Mouse (Mus musculus) frontal cortex, postnatal 36 days (tissue): ENCODE measurements around the gene Plekhj1.
A peak's percentile ranks its signal among the peaks of the same experiment; 100 is the strongest.

Source experiments
- DNase-seq, 2 experiments: peaks; one replicate each; pipeline ENCODE4 v3.0.0; 2022; ENCODE audit warnings: low spot score in 2 of 2

Plekhj1 gene

DNA sequence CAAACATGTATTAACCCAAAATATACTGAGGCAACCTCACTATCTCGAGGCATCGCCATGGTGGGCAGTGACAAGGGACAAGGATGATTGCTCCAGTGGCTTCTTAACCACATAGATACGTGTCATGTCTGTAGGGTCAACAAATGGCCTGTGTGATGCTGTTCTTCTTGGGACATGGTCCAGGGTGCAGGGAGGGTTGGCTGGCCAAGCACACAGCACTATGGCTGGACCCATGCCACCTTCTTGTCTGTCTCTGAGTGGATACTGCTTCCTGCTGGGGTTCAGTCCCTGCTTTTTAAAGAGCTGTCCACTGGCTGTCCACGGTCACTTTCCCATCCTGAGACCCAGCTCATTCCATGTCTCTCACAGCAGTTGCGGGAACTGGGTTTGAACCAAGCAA is 21.3 kb downstream of the Plekhj1 start:
- DNase-seq = no peak

DNA sequence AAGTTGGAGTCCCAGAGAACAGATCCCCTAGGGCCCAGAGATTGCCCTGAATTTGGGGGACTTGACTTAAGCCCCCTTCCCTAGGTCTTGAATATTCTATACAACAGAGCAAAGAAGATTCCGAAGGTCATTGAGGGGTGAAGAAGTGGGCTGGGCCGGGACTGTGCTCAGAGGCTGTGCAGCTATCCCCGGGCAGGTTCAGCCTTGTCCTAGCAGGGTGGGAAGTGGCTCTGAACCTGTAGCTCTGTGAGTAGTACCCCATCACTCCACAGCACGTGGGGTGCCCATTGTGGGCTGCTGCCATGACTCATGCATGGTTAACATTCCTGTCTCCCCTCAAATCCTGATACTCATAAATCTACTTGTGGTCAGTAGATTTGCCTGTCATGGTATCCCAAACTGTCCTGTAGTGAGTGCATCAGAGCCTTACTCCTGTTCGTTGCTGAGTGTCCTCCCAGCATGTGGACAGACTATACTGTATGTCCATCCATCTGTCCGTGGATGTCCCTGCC is 22.0 kb downstream of the Plekhj1 start:
- no peak for DNase-seq

DNA sequence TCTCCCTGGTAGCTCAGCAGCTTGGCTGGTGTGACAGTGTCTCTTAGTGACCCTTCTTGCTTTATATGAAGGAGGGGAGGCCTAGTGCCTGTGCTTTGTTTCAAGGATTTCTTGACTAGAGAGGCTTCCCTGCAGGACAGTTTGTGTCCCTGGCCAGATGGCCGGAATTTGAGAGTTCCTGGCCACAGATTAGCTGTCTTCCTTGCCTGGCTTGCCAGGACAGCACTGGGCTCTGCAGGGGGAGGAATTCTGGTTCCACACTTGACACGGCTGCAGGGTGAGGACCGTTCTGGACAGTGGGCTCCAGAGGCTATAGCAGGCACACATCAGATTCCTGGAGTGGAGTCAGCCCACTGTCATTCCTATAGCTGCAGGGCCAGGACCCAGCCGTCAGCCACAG is 22.7 kb downstream of the Plekhj1 start:
- DNase-seq = no peak

DNA sequence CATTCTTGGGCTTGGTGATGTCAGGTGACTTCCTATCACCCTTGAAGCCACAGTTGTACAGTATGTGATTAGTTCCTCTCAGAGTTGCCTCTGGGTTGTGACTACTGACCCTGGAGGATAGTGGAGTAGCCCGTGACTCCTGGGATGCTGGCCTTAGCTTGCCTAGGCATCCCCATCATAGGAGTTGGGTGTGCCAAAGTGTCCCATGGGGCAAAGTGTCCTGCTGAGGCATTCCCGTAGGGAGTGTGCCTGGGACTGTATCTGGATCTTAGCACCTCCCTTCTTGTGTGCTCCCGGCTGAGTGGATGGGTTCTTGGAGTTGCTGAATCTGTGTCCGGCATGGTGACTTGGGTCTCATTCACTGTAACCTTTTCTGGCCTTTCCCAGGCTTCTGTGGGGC is 23.4 kb downstream of the Plekhj1 start:
- no peak for DNase-seq

DNA sequence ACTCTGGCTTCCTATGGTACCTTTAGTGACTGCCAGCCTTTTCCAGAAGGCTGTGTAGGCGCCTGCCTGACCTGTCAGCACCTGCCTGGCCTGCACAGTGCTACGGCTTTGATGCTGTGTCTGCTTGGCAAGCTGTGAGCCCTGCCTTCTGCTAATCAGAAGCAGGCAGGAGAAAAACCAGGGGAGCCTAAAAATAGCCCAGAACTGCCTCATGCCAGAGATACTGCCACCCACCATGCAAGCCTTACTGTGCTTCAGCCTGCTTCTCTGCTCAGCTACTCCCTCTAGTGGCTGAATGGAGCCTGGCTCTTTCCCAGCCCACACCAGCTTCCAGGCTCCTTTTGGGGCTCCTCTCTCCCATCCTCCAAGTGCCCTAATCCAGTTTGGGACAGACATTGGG is 23.9 kb downstream of the Plekhj1 start:
- DNase-seq = peak; percentile 90 to 94

DNA sequence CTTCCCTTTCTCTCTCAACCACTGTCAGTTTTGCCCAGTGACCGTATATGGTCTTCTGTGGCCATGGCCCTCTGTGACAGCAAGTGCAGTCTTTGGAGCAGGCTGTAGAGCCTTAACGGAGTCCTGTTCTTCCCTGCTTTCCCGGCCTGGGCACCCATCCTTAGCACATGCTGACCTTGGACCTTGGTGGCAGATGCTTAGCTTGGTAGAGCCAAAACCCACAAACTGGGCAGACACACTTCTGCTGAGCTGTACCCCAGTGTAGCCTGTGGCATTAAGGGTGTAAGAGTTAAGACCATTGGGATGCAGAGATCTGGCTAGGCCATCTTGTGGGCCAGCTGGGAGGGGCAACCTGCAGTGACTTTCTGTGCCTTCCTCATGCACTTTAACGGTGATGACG is 24.6 kb downstream of the Plekhj1 start:
- no peak for DNase-seq

DNA sequence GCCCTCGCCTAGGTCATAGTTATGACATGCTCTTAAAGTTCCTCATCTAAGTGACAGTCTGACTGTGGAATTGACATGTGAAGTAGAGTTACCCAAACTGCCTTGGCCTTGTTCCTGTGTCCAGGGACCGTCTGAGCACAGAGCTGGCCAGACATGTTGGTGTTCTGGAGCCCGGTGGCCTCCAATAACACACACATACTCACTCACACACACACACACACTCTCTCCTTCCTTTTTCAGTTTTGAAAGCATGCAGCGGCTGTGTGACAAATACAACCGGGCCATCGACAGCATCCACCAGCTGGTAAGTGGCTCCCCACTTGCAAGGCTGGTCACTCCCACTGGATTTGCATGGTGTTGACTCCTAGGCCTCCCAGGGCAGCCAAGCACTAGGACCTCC is 30.1 kb downstream of the Plekhj1 start:
- DNase-seq = no peak

DNA sequence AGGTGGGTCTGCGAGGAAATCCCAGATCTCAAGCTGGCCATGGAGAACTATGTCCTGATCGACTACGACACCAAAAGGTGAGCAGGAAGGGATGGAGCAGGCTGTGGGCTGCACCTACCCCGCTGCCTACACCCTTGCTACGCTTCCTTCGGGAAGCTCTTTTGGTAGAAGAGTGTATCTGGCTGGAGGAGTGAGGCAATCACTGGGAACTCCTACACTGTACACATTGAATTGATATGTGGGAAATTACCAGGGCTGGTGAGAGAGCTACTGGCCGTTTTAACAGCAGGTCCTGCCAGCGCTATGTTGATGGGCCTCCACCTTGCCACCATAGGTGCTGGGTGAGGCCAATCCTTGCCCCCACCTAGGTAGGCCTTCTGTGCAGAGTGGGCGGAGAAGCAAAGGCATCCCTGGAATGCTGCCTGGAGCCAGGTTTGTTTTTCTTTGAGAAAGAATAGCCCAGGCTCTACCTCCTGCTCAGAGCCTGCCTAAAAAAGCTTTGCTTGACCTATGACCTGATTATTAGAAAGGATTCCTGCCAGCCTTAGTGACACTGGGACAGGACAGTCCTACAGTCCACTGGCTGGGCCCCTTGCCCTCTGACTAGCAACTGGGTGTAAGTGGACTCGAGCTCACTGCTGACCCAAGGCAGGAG is 32.1 kb downstream of the Plekhj1 start:
- no peak for DNase-seq

DNA sequence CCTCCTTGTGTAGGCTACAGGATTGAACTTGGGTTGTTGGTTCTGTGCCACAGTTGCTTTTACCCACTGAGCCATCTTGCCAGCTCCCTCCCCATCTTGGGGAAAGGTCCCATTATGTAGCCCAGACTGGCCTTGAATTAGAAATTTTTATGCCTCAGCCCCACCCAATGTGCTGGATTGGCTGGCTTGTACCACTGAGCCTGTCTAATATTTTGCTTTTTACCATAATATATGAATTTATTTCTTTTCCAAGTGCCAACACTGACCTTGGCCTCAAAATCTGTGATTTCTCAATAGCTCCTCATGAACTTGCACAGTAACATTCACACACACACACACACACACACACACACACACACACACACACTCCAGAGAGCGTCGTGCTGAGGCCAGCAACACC is 32.7 kb downstream of the Plekhj1 start:
- DNase-seq = no peak

DNA sequence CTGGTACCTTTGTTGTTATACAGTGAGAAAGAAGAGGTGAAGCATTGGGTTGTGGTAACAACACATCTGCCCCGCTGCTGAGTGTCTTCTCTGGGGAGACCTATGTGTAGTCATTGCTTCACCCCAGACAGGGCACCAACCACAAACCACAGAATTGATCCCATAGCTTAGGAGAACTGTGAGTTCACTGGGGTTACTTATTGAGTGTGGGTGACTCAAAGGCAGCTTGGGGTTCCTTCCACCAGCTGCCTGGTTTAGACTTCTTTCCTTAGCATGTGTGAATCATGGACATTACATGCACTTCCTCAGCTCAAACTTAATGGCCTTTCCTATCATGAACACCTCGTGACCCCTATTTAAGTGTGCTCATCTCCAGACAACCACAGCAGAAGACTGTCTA is 34.9 kb downstream of the Plekhj1 start:
- DNase-seq = no peak

DNA sequence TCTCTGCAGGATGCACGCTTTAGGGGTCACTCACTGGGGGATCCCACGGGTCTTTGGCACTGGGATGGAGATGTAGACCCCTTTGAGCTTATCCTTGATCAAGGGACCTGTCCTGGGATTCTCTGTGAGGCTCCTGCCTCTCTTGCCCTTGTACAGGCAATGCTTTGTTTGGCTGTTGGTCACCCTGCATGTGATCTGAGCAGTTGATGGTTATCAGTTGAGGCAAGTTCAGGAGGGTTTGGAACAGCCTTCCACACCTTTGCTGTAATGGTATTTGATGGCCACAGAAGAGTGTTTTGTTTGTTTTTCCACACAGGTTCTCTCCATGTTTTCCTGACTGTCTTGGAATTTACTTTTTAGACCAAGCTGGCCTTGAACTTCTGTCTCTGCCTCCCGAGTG is 36.6 kb downstream of the Plekhj1 start:
- no peak for DNase-seq

DNA sequence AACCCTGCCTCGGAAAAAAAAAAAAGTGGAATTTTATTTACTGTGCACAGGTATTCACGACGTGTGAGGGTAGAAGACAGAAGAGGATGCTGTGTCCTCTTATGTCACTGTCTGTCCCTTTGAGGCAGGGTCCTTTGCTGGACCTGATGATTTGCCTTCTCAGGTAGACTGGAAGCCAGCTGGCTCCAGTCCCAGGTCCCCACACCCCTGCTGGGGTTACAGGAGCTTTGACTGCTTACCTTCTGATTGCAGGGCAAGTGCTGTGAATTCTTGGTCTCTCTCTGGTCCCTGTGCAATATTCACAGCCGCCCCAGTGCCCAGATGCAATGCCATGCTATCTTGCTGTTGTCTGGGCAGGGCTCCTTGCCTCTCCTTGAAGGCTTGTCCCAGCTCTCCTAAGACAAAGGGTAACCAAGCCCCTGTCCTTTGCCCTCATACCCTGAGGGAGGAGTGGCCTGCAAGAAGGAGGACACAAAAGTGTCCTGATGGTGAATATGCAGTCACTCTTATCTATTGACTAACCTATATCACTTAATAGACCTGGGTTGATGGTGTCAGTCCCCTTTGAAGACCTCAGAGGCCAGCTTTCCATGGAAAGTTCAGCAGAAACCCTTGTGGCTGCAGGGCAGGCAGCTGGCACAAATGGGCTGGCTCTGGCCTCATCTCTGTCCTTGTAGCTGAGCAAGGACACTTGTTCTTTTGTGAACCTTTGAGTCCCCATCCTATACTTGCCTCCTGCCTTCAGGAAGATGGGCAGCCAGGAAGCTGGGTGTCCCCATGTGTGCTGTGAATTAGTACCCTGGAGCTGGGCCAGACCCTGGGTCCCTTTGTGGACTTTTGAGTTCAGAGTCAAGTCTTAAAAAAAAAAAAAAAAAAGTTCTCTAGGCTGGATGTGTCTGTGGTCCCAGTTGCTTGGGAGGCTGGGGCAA is 37.6 kb downstream of the Plekhj1 start:
- DNase-seq = no peak

DNA sequence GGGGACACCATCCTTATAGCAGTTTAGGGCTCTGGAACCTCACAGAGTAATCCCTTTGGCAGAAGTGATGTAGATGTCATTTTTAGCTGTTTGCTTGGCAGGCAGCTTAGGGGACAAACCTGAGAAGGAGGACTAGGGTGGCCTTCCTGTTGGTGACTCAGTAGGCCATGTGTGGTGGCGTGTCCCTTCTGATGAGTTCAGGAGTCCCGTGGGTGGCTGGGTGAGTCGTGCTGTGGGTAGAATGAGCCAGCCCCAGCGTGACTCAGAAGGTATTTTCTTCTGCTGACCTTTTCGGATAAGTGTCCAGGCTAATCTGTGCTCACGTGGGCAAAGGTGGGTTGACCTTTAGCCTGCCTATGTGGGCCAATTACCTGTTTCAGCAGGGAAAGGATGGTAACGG is 39.8 kb downstream of the Plekhj1 start:
- DNase-seq = peak in 1 of 2 experiments; percentile 36

DNA sequence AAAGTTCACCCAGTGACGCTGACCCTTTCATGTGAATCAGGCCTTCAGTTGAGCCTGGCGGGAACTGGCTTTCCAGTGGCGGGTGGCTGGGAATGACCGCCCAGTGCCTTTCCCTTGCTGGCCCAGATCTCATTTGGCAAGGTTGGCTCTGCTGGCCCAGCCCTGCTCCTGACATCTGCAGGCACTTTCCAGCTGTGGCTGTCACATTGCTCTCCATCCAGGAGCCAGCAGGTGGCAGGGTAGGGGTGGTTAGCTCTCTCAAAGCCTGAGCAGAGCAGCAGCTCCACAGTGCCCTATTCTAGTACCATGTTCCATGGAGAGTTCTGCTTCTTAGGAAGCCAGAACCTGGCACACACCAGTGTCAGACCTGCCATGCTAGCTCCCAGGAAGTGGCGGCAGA is 40.7 kb downstream of the Plekhj1 start:
- peak; percentile 48 to 66 for DNase-seq

DNA sequence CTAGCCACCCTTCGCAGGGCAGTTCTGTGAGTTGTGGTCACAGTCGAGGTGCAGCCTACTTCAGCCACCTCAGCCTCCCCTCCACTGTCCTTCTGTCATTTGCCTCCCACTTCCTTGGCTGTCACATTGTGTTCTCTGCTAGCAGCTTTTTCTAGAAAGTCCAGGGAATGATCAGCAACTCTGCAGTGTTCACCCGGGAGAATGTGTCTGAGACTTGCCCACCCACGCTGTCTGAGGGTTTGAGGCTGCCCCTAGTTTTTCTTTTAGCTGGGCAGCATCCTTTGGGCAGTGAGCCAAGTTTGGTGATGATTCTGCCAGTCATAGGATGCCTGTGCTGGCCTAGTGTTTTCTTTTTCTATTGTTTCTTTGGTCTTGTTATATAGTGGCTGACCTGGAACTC is 41.5 kb downstream of the Plekhj1 start:
- peak; percentile 49 to 57 for DNase-seq

DNA sequence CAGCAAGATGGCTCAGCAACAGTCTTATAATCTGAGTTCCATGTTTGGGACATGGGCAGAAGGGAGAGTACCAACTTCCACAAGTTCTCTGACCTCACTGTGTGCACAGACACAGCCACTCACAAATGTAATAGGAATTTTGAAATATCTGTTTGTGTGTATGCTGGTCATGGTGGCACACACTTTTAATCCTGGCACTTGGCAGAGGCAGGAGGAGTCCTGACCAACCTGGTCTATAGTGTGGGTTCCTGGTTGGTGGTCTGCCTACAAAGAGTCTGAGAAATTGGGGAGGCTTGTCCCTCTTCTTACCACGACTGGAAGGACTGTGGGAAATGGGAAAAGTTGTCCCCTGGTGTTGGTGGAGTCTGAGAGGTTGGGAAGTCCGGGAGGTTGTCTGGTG is 41.9 kb downstream of the Plekhj1 start:
- no peak for DNase-seq

DNA sequence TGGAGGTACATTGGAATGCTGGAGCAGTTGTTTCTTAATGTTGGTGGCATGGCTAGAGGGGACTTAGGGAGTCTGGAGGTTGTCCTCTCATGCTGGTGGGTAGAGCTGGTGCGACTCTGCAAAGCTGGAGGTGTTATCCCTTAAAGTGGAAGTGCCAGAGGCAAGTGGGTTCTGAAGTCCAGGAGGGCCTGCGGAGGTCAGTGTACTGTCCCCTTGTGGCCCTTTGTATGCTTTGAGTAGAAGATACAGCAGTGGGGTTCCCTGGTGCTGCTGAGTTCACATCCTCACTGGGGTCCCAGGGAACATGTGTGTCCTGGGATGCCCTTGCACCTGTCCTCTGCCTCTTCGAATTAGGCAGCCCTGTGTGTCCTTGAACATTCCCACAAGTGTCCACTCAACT is 42.3 kb downstream of the Plekhj1 start:
- no peak for DNase-seq

DNA sequence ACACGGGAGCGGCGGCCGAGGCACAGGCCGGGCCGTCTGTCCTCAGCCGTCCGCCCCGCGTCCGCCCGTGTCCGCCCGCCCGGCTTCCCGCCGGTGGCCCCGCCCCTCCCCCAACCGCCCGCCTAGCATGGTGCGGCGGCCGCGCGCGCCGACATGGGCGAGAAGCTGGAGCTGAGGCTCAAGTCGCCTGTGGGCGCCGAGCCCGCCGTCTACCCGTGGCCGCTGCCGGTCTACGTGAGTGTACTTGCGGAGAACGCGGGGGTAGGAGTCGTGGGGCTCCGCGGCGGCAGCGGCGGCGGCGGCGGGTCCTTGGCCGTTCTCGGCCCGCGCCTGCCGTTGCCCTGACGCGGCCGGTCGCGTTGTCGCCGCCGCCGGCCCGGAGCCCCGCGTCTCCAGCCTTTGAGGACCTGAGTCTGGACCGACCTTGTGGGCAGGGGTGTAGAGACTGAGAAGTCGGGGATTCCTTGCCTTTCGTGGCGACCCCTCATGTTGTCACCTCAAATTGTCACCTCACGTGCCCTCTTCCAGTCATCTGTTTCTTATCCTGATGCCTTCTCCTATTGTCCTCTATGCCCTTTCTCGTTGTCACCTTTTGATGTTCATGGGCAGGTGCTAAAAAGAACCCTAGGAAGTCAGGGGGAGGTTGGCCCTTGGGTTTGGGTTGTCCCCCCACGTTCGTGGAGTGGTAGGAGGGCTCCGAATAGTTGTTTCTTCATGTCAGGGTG is 43.0 kb downstream of the Plekhj1 start:
- no peak for DNase-seq

DNA sequence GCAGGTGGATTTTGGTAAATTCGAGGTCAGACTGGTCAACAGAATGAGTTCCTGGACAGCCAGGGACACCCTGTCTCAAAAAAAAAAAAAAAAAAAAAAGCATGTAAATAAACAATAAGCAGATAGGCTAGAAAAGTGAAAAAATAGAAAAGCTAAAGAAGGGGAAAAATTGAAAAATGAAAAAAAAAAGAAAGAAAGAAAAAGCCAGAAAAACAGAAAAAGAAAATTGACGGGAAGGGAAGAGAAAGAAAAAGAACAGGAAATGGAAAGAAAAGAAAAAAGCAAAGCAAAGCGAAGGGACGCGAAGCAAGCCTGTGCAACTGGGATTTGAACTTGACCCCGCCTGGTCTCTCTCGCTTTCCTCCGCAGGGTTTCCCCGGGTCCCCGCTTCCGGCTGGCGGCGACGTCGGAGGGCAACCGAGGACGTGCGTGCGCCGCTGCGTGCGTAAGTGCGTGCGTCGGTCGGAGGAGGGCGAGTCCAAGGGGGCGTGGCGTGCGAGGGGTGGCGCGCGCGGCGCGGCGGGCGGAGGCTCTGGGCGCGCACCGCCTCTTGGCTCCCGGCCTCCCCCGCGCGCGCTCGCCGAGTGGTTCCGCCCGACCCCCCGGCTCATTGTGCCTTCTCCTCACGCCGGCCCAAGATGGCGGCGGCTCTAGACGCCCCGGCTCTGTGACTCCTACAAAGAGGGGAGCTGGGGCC is 43.7 kb downstream of the Plekhj1 start, which contains the start of gene Dot1l:
Gene Dot1l (plus strand): TSS at position 613 of the 697 bp plus-strand sequence.
- DNase-seq = peak; percentile 97 to 98

DNA sequence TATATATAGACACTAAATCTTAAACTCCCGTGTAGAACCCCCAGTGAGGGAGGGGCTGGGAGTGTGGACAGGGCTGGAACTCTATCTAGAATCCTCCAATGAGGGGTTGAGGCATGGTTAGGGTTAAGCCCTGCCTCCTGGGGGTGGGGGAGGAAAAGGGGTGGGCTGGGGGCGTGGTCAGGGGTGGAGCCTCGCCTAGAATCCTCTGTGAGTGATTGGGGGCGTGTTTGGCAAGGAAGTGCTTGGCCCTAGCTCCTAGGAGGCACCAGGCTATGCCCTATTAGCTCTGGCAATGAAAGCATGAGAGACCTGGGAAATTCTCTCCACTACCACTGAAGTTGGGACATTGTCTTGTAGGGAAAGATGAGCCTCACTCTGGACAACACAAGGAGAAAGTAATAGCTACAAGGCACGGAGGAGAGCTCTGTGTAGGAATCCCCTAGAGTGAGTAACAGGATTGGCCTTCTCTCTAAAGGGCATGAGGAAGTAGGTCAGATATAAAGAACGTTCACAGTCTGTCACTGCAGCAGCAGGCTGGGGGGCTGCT is 46.3 kb downstream of the Plekhj1 start:
- DNase-seq = no peak

DNA sequence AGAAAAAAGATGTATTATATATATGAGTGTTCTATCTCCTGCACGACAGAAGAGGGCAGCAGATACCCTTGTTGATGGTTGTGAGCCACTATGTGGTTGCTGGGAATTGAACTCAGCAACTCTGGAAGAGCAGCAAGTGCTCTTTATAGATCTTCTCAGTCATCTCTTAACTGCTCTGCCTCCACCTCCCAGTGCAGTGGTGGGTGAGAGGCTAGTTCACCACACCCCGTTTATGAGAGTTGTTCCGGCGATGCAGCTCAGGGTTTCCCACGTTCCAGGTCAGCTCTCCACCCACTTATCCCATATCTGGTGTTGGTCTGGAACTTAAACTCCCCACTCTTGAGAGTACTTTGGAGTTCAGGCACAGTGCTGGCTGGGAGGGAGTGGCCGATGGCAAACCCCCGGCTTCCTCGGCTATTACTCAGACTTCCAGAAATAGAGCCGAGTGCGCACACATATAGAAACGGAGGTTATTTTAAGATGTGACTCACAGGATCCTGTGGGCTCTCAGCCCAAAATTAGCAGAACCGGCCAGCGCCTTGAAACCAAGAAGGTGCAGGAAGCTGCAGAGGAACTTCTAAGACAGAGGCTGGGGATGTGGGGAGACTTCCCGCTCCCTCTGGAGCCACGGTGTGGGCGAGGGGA is 47.1 kb downstream of the Plekhj1 start:
- DNase-seq = peak; percentile 72 to 89
